Mouse (Mus musculus): ENCODE measurements around the gene Kcng1.

- TF ChIP-seq CTCF (IDR thresholded peaks at IDR 0.05; ENCODE audit: borderline replicate concordance, insufficient read depth, low read length), result peak; percentile 43; the same call in 1 of the 2 replicates
- no peak for TF ChIP-seq POLR2A (IDR thresholded peaks at IDR 0.05; ENCODE audit: low read depth, low read length)
Observed at GRCm38 (mm10) chr2:168268033-168268432, 13.5 kb downstream of the Kcng1 start.

Data from embryonic fibroblast, embryonic 13.5 days (primary cell).